Mouse (Mus musculus): ENCODE data around the gene Cenpw. TPM values are rescaled to one million over a fixed set of nuclear protein-coding genes. Genes with fewer than 3 reads are reported as not detected.

Gene Cenpw
- 1 to 10 TPM; 2.1 to 2.8 TPM for total RNA-seq (2021)

DNA sequence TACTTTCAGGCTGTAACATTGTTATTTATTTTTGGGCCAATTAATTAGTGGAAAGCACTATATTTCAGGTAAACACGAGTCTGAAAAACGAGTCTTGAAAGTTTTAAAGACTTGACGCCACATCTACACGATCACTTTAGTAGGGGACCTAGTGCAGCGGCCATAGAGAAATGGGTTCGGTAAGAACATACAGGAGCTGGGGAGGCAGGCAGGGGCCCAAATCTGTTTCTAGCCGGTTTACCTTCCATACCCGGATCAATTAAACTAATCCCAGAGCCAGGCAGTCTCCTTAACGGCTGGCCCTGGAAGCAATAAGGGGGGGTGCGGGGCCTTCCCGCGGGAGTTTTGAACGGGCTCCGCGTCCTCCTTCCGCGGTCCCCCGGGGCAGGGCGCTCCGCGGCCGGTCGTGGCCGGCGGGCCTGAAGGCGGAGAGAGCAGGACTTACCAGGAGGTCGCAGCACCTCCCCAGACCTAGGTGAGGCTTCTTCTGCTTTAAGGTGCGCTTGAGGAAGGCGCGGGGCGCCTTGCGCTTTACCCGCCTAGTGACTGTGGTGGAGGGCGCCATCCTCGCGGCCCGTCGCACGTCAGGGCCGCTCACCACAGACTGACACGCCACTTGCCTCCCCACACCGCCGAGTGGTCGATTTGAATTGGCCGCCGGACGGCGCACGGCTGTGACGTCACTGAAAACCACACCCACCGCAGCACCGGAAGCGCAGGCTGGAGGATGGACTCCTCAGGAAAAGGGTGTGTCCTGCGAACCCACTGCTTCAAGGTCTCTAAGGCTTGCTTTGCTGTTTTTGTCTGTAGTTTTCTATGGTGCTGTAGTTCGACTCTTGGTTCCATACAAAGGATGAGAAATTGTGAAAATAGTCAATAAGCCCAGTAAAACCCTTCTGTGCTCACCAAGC is at the start of gene Cenpw:
TSS of gene Cenpw (minus strand) at position 645 of the 911 bp plus-strand sequence.
- intact Hi-C loops (cut with DNase I), result no loop called here
- peak; percentile 86 to 87 for DNase-seq (ENCODE audit: low spot score in 2 of 2)

DNA sequence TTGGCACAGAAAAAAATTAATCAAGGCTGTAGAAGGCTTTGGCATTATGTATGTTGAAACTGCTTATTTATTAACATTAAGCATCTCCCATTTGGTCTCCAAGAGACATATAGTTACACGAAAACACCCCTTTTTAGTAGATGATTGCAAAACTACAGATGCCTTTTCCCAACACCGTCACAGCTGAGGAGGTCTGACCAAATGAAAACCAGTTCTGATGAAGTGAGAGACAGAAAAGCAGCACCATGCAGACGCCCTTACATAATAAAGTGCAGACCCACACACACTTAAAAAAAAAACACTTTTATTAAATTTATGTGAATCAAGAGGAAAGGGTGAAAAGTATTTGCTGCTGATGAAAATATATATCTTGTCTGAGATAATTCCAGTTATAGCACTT is 49.3 kb upstream of the Cenpw start:
- intact Hi-C loops (cut with DNase I), result no loop called here
- no peak for DNase-seq (ENCODE audit: low spot score in 2 of 2)

DNA sequence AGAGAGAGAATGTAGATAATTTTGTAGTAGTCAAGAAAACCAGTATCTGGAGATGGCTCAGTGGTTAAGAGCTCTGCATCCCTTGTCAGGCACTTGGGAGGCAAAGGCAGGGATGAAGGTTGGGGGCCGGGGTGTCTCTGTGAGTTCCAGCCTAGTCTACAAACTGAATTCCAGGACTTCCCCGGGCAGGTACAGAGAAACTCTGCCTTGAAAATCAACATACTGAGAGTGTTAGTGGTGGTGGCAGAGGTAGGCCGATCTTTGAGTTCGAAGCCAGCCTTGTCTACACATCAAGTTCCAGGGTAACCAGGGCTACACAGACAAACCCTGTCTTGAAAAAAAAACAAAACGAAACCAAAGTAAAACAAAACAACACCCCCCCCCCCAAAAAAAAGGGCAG is 859 bp downstream of the Cenpw start:
- DNase-seq (ENCODE audit: low spot score in 2 of 2), result no peak
- intact Hi-C loops (cut with DNase I), result no loop called here

DNA sequence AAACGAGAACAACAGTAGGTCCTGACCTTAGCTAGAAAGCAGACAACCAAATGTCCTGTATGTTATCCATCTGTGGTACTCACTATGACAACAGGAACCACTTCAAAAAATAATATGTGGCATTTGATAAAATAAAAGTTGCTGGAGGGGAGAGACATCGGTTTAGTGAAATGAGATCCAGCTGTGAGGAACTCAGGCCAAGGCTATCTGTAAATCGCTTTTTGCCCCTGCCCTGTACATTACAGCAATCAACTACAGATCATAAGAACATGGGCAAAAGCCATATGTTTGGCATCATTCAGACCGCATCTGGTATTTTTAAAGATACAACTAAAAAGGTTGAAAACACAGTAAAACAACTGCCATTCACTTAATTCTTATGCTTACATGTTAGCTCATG is 32.7 kb downstream of the Cenpw start:
- no peak for DNase-seq (ENCODE audit: low spot score in 2 of 2)
- intact Hi-C loops (cut with DNase I), result no loop called here

Data from left cerebral cortex, postnatal 36 days (tissue).